Mouse (Mus musculus) adrenal gland, adult 18-20 months (tissue): ENCODE data around the gene Tnni2. TPM values are rescaled to one million over a fixed set of nuclear protein-coding genes. Genes with fewer than 3 reads are reported as not detected.
A peak's percentile ranks its signal among the peaks of the same experiment; 100 is the strongest.

Source experiments
- DNase-seq, 2 experiments: peaks; one replicate each; pipeline ENCODE4 v3.0.0; 2021 to 2022; ENCODE audit warnings: low spot score in 2 of 2
- total RNA-seq, 2 experiments: library from RNA; stranded (reverse); gene quantifications; 1 replicate in 1 of 2; 2 replicates in 1 of 2; pipeline ENCODE4 v1.2.3; 2021

Tnni2 gene
- total RNA-seq, 2 experiments from 2014 or later, result 0.83 to 10.2 TPM

GRCm38 (mm10) chr7:142479886-142480285, 38.3 kb downstream of the Tnni2 start:
- DNase-seq, result no peak

GRCm38 (mm10) chr7:142480661-142481060, 39.1 kb downstream of the Tnni2 start:
- DNase-seq, result no peak

GRCm38 (mm10) chr7:142481186-142481567, 39.6 kb downstream of the Tnni2 start:
- peak in 1 of 2 experiments; percentile 54 for DNase-seq

GRCm38 (mm10) chr7:142481568-142482255, 40.1 kb downstream of the Tnni2 start:
- DNase-seq, result no peak

GRCm38 (mm10) chr7:142482256-142482609, 40.6 kb downstream of the Tnni2 start:
- DNase-seq, result no peak

- DNase-seq, result no peak
These were observed 41.5 kb downstream of the Tnni2 start for GRCm38 (mm10) chr7:142483136-142483535.

GRCm38 (mm10) chr7:142484780-142485179, 43.2 kb downstream of the Tnni2 start:
- DNase-seq, result no peak

GRCm38 (mm10) chr7:142486751-142487162, 45.1 kb downstream of the Tnni2 start:
- DNase-seq, result no peak

- no peak for DNase-seq
These were observed 45.8 kb downstream of the Tnni2 start for GRCm38 (mm10) chr7:142487341-142487859.

GRCm38 (mm10) chr7:142488053-142488452, 46.4 kb downstream of the Tnni2 start:
- no peak for DNase-seq

GRCm38 (mm10) chr7:142493535-142493934, 51.9 kb downstream of the Tnni2 start:
- no peak for DNase-seq

Other genes starting within 250 kb of the Tnni2 start
- not detected for gene Krtap5-3, start 240.4 kb upstream of the Tnni2 start, total RNA-seq
- not detected for gene Gm7579, start 229.9 kb upstream of the Tnni2 start, total RNA-seq
- not detected for gene Krtap5-5, start 211.8 kb upstream of the Tnni2 start, total RNA-seq
- gene Gm40460, start 200.7 kb upstream of the Tnni2 start, total RNA-seq, result not detected
- gene Gm2431, start 183.5 kb upstream of the Tnni2 start, total RNA-seq, result not detected
- not detected for gene Gm4559, start 167.4 kb upstream of the Tnni2 start, total RNA-seq
- not detected for gene Krtap5-1, start 144.7 kb upstream of the Tnni2 start, total RNA-seq
- gene Krtap5-4, start 138.3 kb upstream of the Tnni2 start, total RNA-seq, result not detected
- 1 to 10 TPM; 2.1 to 3.1 TPM for gene Ifitm10, start 68.1 kb upstream of the Tnni2 start, total RNA-seq
- gene Gm49369, start 59.1 kb upstream of the Tnni2 start, total RNA-seq, result 1 to 10 TPM; 3.1 to 9.4 TPM
- gene Ctsd, start 53.8 kb upstream of the Tnni2 start, total RNA-seq, result 1,000 to 10,000 TPM; 1,152 to 1,350 TPM
- gene Syt8, start 7.0 kb upstream of the Tnni2 start, total RNA-seq, result not detected
- 10 to 100 TPM; 17.0 to 24.2 TPM for gene Lsp1, start 19.0 kb downstream of the Tnni2 start, total RNA-seq
- 10 to 100 TPM in 1 of 2 experiments, under 1 TPM in 1; 0.83 to 16.2 TPM for gene Tnnt3, start 57.0 kb downstream of the Tnni2 start, total RNA-seq
- 1 to 10 TPM; 2.9 to 3.0 TPM for gene Mrpl23, start 90.9 kb downstream of the Tnni2 start, total RNA-seq
- gene Igf2, start 225.0 kb downstream of the Tnni2 start, total RNA-seq, result 10 to 100 TPM; 15.2 to 22.1 TPM
- gene Gm49394, start 228.1 kb downstream of the Tnni2 start, total RNA-seq, result not detected